19 mouse cellular contexts compared by ENCODE assay signal in genomic region chr17:40384567-40384966, GRCm38 (mm10).
DNase-seq lines count a peak whose midpoint lies in the region; ATAC-seq and TF ChIP-seq lines count a peak whose summit lies in the region.
"Had no signal": no experiment of that assay in that cellular context is flagged by ENCODE, and none has a peak within 500 bp of the region (broad histone marks: within the 10 kb centered on the region; RNA-seq: fewer than 3 reads in every experiment).

No protein-coding gene starts in this region.

- H3K27me3 ChIP-seq in forebrain, postnatal 0 days (ENCODE audit: insufficient read depth, low read length) = no peaks in the 10 kb centered on the region
- H3K27me3 ChIP-seq in forebrain, embryonic 12.5 days = no peaks in the 10 kb centered on the region
- no peaks in the 10 kb centered on the region for H3K27me3 ChIP-seq in MEL (ENCODE audit: control insufficient read depth in 1 of 2, insufficient read depth in 2 of 2, low read length in 2 of 2)
- H3K27me3 ChIP-seq in stomach, postnatal 0 days (ENCODE audit: control insufficient read depth, insufficient read depth, low read length) = no peaks in the 10 kb centered on the region
- no peaks in the 10 kb centered on the region for H3K27me3 ChIP-seq in liver, postnatal 0 days (ENCODE audit: insufficient read depth, low read length)
- H3K27me3 ChIP-seq: CH12.LX; embryonic facial prominence, embryonic 13.5 days; forebrain, embryonic 13.5 days; heart, embryonic 12.5 days; hindbrain, embryonic 15.5 days had no signal

- no peak for TF ChIP-seq EP300 in MEL (IDR thresholded peaks at IDR 0.05; ENCODE audit: low read depth in 1 of 2, low read length in 2 of 2)
- TF ChIP-seq EP300 in stomach, postnatal 0 days (optimal IDR thresholded peaks at IDR 0.05) = no peak
- TF ChIP-seq EP300 in liver, postnatal 0 days (IDR thresholded peaks at IDR 0.05; ENCODE audit: low read depth) = no peak

- 69% methylated on average over 1 of the region's 1 CpGs for WGBS in forebrain, postnatal 0 days
- WGBS in forebrain, embryonic 12.5 days = 60% methylated on average over 1 of the region's 1 CpGs
- 47% methylated on average over 1 of the region's 1 CpGs for WGBS in stomach, postnatal 0 days
- 46% methylated on average over 1 of the region's 1 CpGs for WGBS in liver, postnatal 0 days (ENCODE audit: insufficient replicate concordance)

- peak; percentile 88 for TF ChIP-seq RAD21 in MEL (IDR thresholded peaks at IDR 0.05; ENCODE audit: low read depth, low read length)

- H3K9ac ChIP-seq in forebrain, postnatal 0 days = no peak overlapping the region
- no peak overlapping the region for H3K9ac ChIP-seq in forebrain, embryonic 12.5 days
- no peak overlapping the region for H3K9ac ChIP-seq in MEL (ENCODE audit: control insufficient read depth, low read depth, low read length, poor library complexity, severe bottlenecking)
- no peak overlapping the region for H3K9ac ChIP-seq in stomach, postnatal 0 days (ENCODE audit: low read length)
- no peak overlapping the region for H3K9ac ChIP-seq in liver, postnatal 0 days (replicated peaks)
- H3K9ac ChIP-seq: embryonic facial prominence, embryonic 13.5 days; forebrain, embryonic 13.5 days; heart, embryonic 12.5 days; hindbrain, embryonic 15.5 days had no signal

- no peaks in the 10 kb centered on the region for H3K9me3 ChIP-seq in forebrain, postnatal 0 days (ENCODE audit: low read length)
- no peaks in the 10 kb centered on the region for H3K9me3 ChIP-seq in forebrain, embryonic 12.5 days
- H3K9me3 ChIP-seq in MEL (replicated peaks; ENCODE audit: insufficient read depth, low read length) = no peaks in the 10 kb centered on the region
- no peaks in the 10 kb centered on the region for H3K9me3 ChIP-seq in stomach, postnatal 0 days (ENCODE audit: control insufficient read depth, low read length)
- H3K9me3 ChIP-seq in liver, postnatal 0 days (ENCODE audit: low read length) = no peaks in the 10 kb centered on the region
- H3K9me3 ChIP-seq: embryonic facial prominence, embryonic 13.5 days; forebrain, embryonic 13.5 days; hindbrain, embryonic 15.5 days had no signal

- intact Hi-C loops in left cerebral cortex, adult 2 months (cut with DNase I) = no loop called here
- intact Hi-C loops in left cerebral cortex, postnatal 25 days (cut with DNase I) = no loop called here

- ATAC-seq in forebrain, postnatal 0 days = no peak
- no peak for ATAC-seq in forebrain, embryonic 12.5 days (ENCODE audit: low FRiP score)
- no peak for ATAC-seq in stomach, postnatal 0 days (ENCODE audit: low FRiP score, low TSS enrichment)
- ATAC-seq in liver, postnatal 0 days = no peak
- ATAC-seq: forebrain, embryonic 13.5 days had no signal

- no peaks in the 10 kb centered on the region for H3K36me3 ChIP-seq in forebrain, postnatal 0 days (ENCODE audit: insufficient read depth)
- H3K36me3 ChIP-seq in forebrain, embryonic 12.5 days (replicated peaks) = no peaks in the 10 kb centered on the region
- no peaks in the 10 kb centered on the region for H3K36me3 ChIP-seq in MEL (ENCODE audit: control insufficient read depth in 1 of 2, insufficient read depth in 2 of 2, low read length in 2 of 2)
- H3K36me3 ChIP-seq in stomach, postnatal 0 days (ENCODE audit: control insufficient read depth, insufficient read depth, low read length) = no peaks in the 10 kb centered on the region
- no peaks in the 10 kb centered on the region for H3K36me3 ChIP-seq in liver, postnatal 0 days (replicated peaks; ENCODE audit: insufficient read depth, low read length)
- H3K36me3 ChIP-seq: embryonic facial prominence, embryonic 13.5 days; heart, embryonic 12.5 days; hindbrain, embryonic 15.5 days had no signal

- H3K79me2 ChIP-seq in MEL (ENCODE audit: control insufficient read depth, insufficient read depth, low read length, poor library complexity) = no peaks in the 10 kb centered on the region

- no peak for TF ChIP-seq POLR2A in MEL (IDR thresholded peaks at IDR 0.05; ENCODE audit: control insufficient read depth in 1 of 2, insufficient read depth in 1 of 2, low read depth in 1 of 2, low read length in 2 of 2, poor library complexity in 1 of 2)

- no peak overlapping the region for H3K4me2 ChIP-seq in forebrain, postnatal 0 days (ENCODE audit: low read depth)
- no peak overlapping the region for H3K4me2 ChIP-seq in forebrain, embryonic 12.5 days
- H3K4me2 ChIP-seq in stomach, postnatal 0 days (replicated peaks; ENCODE audit: low read depth) = no peak overlapping the region
- no peak overlapping the region for H3K4me2 ChIP-seq in liver, postnatal 0 days (ENCODE audit: low read depth, low read length)
- H3K4me2 ChIP-seq: embryonic facial prominence, embryonic 13.5 days; forebrain, embryonic 13.5 days; heart, embryonic 12.5 days; hindbrain, embryonic 15.5 days had no signal

- peak; percentile 24; the same call in 1 of the 2 replicates for TF ChIP-seq CTCF in forebrain, postnatal 0 days (IDR thresholded peaks at IDR 0.05; ENCODE audit: low read depth)
- TF ChIP-seq CTCF in left cerebral cortex, adult 2 months (IDR thresholded peaks at IDR 0.05) = peak; percentile 31
- peak in 2 of 3 experiments; percentile 9 to 69; a peak in 2 of 6 replicates for TF ChIP-seq CTCF in MEL (IDR thresholded peaks at IDR 0.05 in 2 of 3, conservative IDR thresholded peaks at IDR 0.05 in 1 of 3; ENCODE audit: control insufficient read depth in 1 of 3, insufficient read depth in 1 of 3, low read depth in 2 of 3, low read length in 3 of 3, poor library complexity in 1 of 3, severe bottlenecking in 1 of 3)
- peak; percentile 34 for TF ChIP-seq CTCF in stomach, postnatal 0 days (IDR thresholded peaks at IDR 0.05; ENCODE audit: low read depth)
- TF ChIP-seq CTCF in liver, postnatal 0 days (IDR thresholded peaks at IDR 0.05; ENCODE audit: low read depth) = no peak

- no peaks in the 10 kb centered on the region for H3K4me1 ChIP-seq in forebrain, postnatal 0 days (ENCODE audit: insufficient read depth)
- no peaks in the 10 kb centered on the region for H3K4me1 ChIP-seq in forebrain, embryonic 12.5 days
- no peaks in the 10 kb centered on the region; a peak in 1 of 4 replicates for H3K4me1 ChIP-seq in MEL (ENCODE audit: control insufficient read depth in 1 of 2, insufficient read depth in 2 of 2, low read length in 2 of 2)
- no peaks in the 10 kb centered on the region for H3K4me1 ChIP-seq in stomach, postnatal 0 days (replicated peaks; ENCODE audit: control insufficient read depth, insufficient read depth)
- H3K4me1 ChIP-seq in liver, postnatal 0 days (ENCODE audit: insufficient read depth) = no peaks in the 10 kb centered on the region
- H3K4me1 ChIP-seq: embryonic facial prominence, embryonic 13.5 days; forebrain, embryonic 13.5 days; heart, embryonic 12.5 days; hindbrain, embryonic 15.5 days had no signal

- H3K4me3 ChIP-seq in forebrain, postnatal 0 days (ENCODE audit: low read depth, low read length) = no peak overlapping the region
- H3K4me3 ChIP-seq in forebrain, embryonic 12.5 days (replicated peaks) = no peak overlapping the region
- H3K4me3 ChIP-seq in left cerebral cortex, adult 2 months = no peak overlapping the region
- no peak overlapping the region for H3K4me3 ChIP-seq in MEL (ENCODE audit: control insufficient read depth in 1 of 2, insufficient read depth in 1 of 2, low read depth in 2 of 2, low read length in 2 of 2)
- no peak overlapping the region for H3K4me3 ChIP-seq in stomach, postnatal 0 days (ENCODE audit: low read depth, low read length)
- H3K4me3 ChIP-seq in liver, postnatal 0 days (ENCODE audit: low read depth, low read length) = no peak overlapping the region
- H3K4me3 ChIP-seq: embryonic facial prominence, embryonic 13.5 days; forebrain, embryonic 13.5 days; gastrocnemius, adult 2 months; heart, embryonic 12.5 days; hindbrain, embryonic 15.5 days had no signal

- DNase-seq in forebrain, postnatal 0 days = peak; percentile 0
- no peak for DNase-seq in left cerebral cortex, adult 2 months (ENCODE audit: extremely low spot score in 1 of 2, low spot score in 2 of 2)
- DNase-seq in left cerebral cortex, postnatal 25 days (ENCODE audit: low spot score in 2 of 2) = no peak
- DNase-seq in MEL (ENCODE audit: low read depth, low spot score) = peak; percentile 41
- DNase-seq in stomach, postnatal 0 days (ENCODE audit: low spot score) = no peak
- no peak for DNase-seq in liver, postnatal 0 days
- DNase-seq: adrenal gland, adult 8-10 months; adrenal gland, postnatal 36 days; cerebellum, adult 11 months; cerebellum, adult 8-10 months; cerebellum, postnatal 25 days; gastrocnemius, adult 2 months; gastrocnemius, postnatal 25 days had no signal

- H3K27ac ChIP-seq in forebrain, postnatal 0 days (ENCODE audit: low read depth, low read length) = no peak overlapping the region
- H3K27ac ChIP-seq in forebrain, embryonic 12.5 days = no peak overlapping the region
- no peak overlapping the region for H3K27ac ChIP-seq in left cerebral cortex, adult 2 months
- H3K27ac ChIP-seq in MEL (ENCODE audit: control insufficient read depth, low read depth, low read length) = no peak overlapping the region
- H3K27ac ChIP-seq in stomach, postnatal 0 days (replicated peaks) = no peak overlapping the region
- no peak overlapping the region for H3K27ac ChIP-seq in liver, postnatal 0 days (ENCODE audit: low read depth)
- H3K27ac ChIP-seq: embryonic facial prominence, embryonic 13.5 days; forebrain, embryonic 13.5 days; gastrocnemius, adult 2 months; hindbrain, embryonic 15.5 days had no signal

TF ChIP-seq in MEL, 35 proteins besides CTCF, POLR2A, EP300 and RAD21:
- TF ChIP-seq ZC3H11A (IDR thresholded peaks at IDR 0.05; ENCODE audit: low read depth, low read length) (peak; percentile 70), SMC3 (IDR thresholded peaks at IDR 0.05; ENCODE audit: low read depth, low read length) (peak; percentile 85), CHD1 (IDR thresholded peaks at IDR 0.05; ENCODE audit: low read depth, low read length) (no peak), GATA1 (IDR thresholded peaks at IDR 0.05; ENCODE audit: low read depth, low read length) (no peak), MYB (IDR thresholded peaks at IDR 0.05; ENCODE audit: low read depth, low read length) (no peak)

Comparison
In these comparisons a context has a peak if more than half of its experiments do, and no peak if none do; other contexts are left out.
1. DNase-seq: peak in forebrain, postnatal 0 days (single experiment) and MEL (single experiment); none in left cerebral cortex, adult 2 months (0 of 2), left cerebral cortex, postnatal 25 days (0 of 2), stomach, postnatal 0 days (single experiment) and liver, postnatal 0 days (single experiment).